Mouse (Mus musculus) spleen, adult 2 months (tissue): ENCODE data around the gene Panx3. TPM values are rescaled to one million over a fixed set of nuclear protein-coding genes. Genes with fewer than 3 reads are reported as not detected.
A peak's percentile ranks its signal among the peaks of the same experiment; 100 is the strongest.

Experiments used
- DNase-seq, 2 experiments: peaks; one replicate each; pipeline versions ENCODE4 v3.0.0 to v3.0.0-alpha.2; 2012 to 2021; ENCODE audit warnings: low spot score in 2 of 2, low read depth in 1 of 2
- H3K27ac ChIP-seq: fragments of 200-500 bp; 2 replicates; pipeline ENCODE4 v1.5.1; 2012; ENCODE audit warnings: low read length, inconsistent platforms; ENCODE audit not compliant: insufficient read depth
- H3K27me3 ChIP-seq: fragments of 200-500 bp; 2 replicates; pipeline ENCODE4 v1.6.1; 2012; ENCODE audit warnings: mild to moderate bottlenecking, moderate library complexity, low read length, inconsistent platforms; ENCODE audit not compliant: control insufficient read depth, insufficient read depth
- H3K36me3 ChIP-seq: fragments of 200-500 bp; 2 replicates; pipeline ENCODE4 v1.6.1; 2012; ENCODE audit warnings: mild to moderate bottlenecking, low read length, inconsistent platforms; ENCODE audit not compliant: control insufficient read depth, insufficient read depth
- H3K4me1 ChIP-seq: fragments of 200-500 bp; 2 replicates; pipeline ENCODE4 v1.6.1; 2011; ENCODE audit warnings: inconsistent platforms; ENCODE audit not compliant: control insufficient read depth, insufficient read depth, insufficient read length
- H3K4me3 ChIP-seq: fragments of 200-500 bp; 2 replicates; pipeline ENCODE4 v1.5.1; 2011; ENCODE audit warnings: mild to moderate bottlenecking, inconsistent platforms; ENCODE audit not compliant: insufficient read depth, insufficient read length; ENCODE audit errors: extremely low read depth
- CTCF ChIP-seq: fragments of 200-500 bp; IDR thresholded peaks from 2 replicates; pipeline ENCODE4 v1.5.1; 2011; ENCODE audit warnings: mild to moderate bottlenecking, inconsistent platforms; ENCODE audit not compliant: insufficient read depth, insufficient read length, insufficient replicate concordance; ENCODE audit errors: extremely low read depth
- POLR2A ChIP-seq: fragments of 200-500 bp; IDR thresholded peaks from 2 replicates; pipeline ENCODE4 v1.6.1; 2011; ENCODE audit warnings: low read depth, low read length, inconsistent platforms
- WGBS: fragments of 180-500 bp; shearing (Covaris S2); methylation state at CpG from one replicate; pipeline ENCODE4 v1.1.7; 2018; 5-methylcytosine and 5-hydroxymethylcytosine counted together
- polyA plus RNA-seq: library from polyadenylated mRNA; depleted of rRNA; stranded (reverse); fragments of >200 nt; gene quantifications from 2 replicates; pipeline ENCODE4 v1.2.3, GENCODE M21; 2012

Gene Panx3
- polyA plus RNA-seq, 1 experiment: not detected

DNA sequence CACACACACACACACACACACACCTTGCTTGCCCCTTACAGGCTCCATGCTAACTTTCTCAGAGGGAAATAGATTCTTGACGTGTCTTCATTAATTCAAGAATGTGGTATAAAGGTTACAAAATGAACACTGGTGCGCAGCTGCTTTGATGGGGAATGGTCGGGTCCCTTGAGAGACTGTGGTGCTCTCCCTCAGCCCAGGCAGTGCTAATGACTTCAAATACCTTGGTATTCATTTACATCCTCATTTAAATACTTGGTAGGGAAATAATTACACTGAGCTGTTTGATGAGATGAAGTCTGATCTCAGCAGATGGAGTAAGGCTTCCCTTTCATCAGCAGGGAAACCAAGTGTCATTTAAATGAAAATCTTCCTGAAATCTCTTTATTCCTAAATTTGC, 43.9 kb downstream of the Panx3 start:
- Histone ChIP-seq H3K27ac (no peak overlapping the region), H3K36me3 (peaks cover 5% of the 10 kb centered on the region), H3K4me3 (no peak overlapping the region), H3K4me1 (peaks cover 4% of the 10 kb centered on the region; the same call in 1 of the 2 replicates), H3K27me3 (no peaks in the 10 kb centered on the region)
- 54% methylated on average over 3 of the region's 3 CpGs for WGBS
- TF ChIP-seq POLR2A: no peak
- no peak for TF ChIP-seq CTCF
- DNase-seq: no peak

DNA sequence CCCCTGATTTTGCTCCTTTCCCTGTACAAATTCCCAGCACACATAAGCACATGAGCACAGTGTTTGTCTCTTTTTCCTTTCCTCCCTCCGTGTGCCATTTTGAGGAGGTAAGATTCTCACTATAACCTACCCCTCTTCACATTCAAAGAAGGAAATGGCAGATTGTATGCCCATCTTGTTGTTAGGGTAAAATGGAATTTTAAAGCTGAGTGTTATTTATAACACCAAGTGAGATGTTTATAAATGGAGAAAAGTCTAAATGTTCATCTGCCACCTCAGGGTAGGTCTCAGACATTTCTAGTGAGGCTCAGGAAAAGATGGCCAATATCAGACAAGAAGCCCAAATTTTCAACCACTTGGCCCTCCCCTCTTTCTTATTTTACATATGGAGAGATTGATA, 44.5 kb downstream of the Panx3 start:
- H3K4me3 ChIP-seq: no peak overlapping the region
- no peaks in the 10 kb centered on the region for H3K27me3 ChIP-seq
- H3K4me1 ChIP-seq: peaks cover 4% of the 10 kb centered on the region; the same call in 1 of the 2 replicates
- 91% methylated on average over 1 of the region's 1 CpGs for WGBS
- TF ChIP-seq POLR2A (no peak), CTCF (no peak)
- peaks cover 5% of the 10 kb centered on the region for H3K36me3 ChIP-seq
- DNase-seq: no peak
- no peak overlapping the region for H3K27ac ChIP-seq

GRCm38 (mm10) chr9:37623981-37624380, 45.1 kb downstream of the Panx3 start:
- WGBS: 91% methylated on average over 3 of the region's 3 CpGs
- no peak for DNase-seq
- no peak overlapping the region for H3K4me3 ChIP-seq
- peaks cover 5% of the 10 kb centered on the region for H3K36me3 ChIP-seq
- peaks cover 4% of the 10 kb centered on the region; the same call in 1 of the 2 replicates for H3K4me1 ChIP-seq
- no peak for TF ChIP-seq POLR2A
- no peak for TF ChIP-seq CTCF
- H3K27me3 ChIP-seq: no peaks in the 10 kb centered on the region
- no peak overlapping the region for H3K27ac ChIP-seq

DNA sequence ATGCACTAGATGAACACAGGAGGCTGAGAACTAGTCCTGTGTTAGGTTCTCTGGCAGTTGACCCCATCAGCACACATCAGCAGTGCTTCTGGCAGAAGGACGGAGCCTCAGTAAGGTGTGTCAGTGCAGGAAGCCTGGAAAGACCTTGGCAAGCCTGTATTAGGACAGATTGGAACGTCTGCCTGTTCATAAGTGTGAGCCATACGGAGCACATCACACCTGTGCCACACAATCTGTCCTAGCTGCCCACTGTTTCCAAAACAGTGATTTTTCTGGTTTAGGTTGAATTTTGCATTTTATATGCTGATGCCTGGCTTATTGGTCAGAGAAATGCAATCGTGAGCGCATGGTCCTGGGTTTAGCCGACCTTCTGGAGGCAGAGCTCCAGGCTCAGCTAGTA, 47.7 kb downstream of the Panx3 start:
- H3K27me3 ChIP-seq: no peaks in the 10 kb centered on the region
- H3K4me3 ChIP-seq: no peak overlapping the region
- DNase-seq: no peak
- no peak for TF ChIP-seq POLR2A
- TF ChIP-seq CTCF: no peak
- no peak overlapping the region for H3K27ac ChIP-seq
- 92% methylated on average over 6 of the region's 6 CpGs for WGBS
- peaks cover 3% of the 10 kb centered on the region; the same call in 1 of the 2 replicates for H3K4me1 ChIP-seq
- H3K36me3 ChIP-seq: peaks cover 5% of the 10 kb centered on the region

DNA sequence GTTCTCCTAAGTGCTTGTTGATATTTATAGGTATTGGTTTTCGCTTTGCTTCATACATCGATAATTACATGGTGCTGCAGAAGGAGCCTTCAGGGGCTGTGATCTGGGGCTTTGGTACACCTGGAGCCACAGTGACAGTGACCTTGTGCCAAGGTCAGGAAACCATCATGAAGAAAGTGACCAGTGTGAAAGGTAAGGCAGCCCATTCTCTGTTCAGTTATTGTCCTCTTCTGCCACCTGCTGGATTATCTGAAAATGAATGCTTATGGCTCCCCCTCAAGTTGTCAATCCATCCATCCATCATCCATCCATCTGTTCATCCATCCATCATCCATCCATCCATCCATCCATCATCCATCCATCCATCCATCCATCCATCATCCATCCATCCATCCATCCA, 52.3 kb downstream of the Panx3 start:
- Histone ChIP-seq H3K36me3 (no peaks in the 10 kb centered on the region), H3K27me3 (no peaks in the 10 kb centered on the region), H3K4me1 (peaks cover 6% of the 10 kb centered on the region; the same call in 1 of the 2 replicates), H3K27ac (no peak overlapping the region), H3K4me3 (no peak overlapping the region)
- 65% methylated on average over 2 of the region's 2 CpGs for WGBS
- TF ChIP-seq CTCF (peak; percentile 48; the same call in 1 of the 2 replicates), POLR2A (no peak)
- DNase-seq: peak; percentile 10 to 14

DNA sequence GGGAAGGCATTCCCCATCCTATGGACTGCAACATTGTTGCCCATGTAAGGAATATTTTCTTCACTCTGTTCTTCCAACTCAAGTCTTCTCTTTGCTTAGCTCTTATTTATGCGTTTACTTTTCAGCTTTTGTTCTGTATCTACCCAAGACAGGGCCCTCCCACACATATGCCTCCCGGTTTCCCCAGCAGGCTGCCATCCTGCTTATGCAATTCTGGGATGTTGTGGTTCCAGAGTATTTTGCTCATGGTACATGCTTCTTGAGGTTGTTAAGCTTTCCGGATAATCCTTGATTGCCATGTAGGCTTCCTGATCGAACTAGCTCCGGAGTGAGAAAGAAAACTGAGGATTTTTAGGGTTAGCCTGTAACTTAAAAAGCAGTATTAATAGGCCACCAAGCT, 53.8 kb downstream of the Panx3 start:
- H3K36me3 ChIP-seq: no peaks in the 10 kb centered on the region
- H3K4me3 ChIP-seq: no peak overlapping the region
- H3K27ac ChIP-seq: no peak overlapping the region
- peaks cover 6% of the 10 kb centered on the region; the same call in 1 of the 2 replicates for H3K4me1 ChIP-seq
- 93% methylated on average over 5 of the region's 5 CpGs for WGBS
- no peak for DNase-seq
- H3K27me3 ChIP-seq: no peaks in the 10 kb centered on the region
- no peak for TF ChIP-seq CTCF
- TF ChIP-seq POLR2A: no peak

DNA sequence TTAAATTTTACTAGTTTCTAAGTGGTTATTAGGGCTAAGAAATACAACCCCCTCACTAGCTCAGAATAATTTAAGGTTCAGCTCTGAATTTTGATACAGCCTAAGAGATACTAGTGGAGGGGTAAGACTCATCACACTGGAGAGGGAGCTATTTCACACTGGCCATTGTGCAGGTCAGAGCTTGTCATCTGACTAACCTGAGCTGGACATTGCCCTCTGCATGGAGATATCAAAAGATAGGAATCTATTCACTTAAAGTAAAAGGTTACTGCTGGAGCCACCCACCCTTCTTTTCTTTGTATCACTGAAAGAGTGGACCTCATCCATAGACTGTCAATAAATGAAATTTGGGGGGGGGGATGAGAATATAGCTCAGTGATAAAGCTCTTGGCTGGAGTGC, 54.7 kb downstream of the Panx3 start:
- Histone ChIP-seq H3K27me3 (no peaks in the 10 kb centered on the region), H3K4me1 (peaks cover 6% of the 10 kb centered on the region; the same call in 1 of the 2 replicates), H3K4me3 (no peak overlapping the region), H3K36me3 (no peaks in the 10 kb centered on the region), H3K27ac (no peak overlapping the region)
- TF ChIP-seq POLR2A: no peak
- no peak for TF ChIP-seq CTCF
- no peak for DNase-seq
